In the genomic region with DNA sequence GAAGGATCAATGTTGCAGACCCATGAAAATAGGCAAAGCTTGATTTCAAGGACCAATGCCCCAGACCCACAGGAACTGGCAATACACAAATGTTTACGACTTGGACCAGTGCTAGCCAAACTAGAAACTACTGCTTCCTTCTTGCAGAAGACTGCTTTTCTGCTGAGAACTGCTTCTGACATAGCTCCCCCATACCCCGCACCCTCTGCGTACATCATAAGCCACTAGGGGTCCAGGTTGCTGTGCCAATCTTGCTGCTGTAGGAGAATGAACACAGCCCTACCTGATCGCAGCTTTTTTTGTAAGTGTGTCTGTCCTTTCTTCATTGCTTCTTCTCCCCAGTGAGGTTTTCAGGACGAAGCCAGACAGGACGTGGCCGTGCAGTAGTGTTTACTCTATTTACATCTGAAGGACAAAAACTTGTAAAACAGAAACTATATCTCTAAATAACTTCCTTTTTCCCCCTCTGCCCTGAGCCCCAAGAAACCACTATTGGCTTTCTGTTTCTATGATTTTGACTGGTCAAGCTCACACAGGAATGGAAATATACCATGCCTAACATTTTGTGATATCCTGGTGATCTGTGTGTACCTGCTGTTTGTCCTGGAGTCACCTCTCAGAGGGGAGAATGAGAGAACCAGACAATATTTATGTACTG, we compare ENCODE assay signal across 30 mouse cellular contexts. TPM values are rescaled to one million over a fixed set of nuclear protein-coding genes. Genes with fewer than 3 reads are reported as not detected.
DNase-seq lines count a peak whose midpoint lies in the region; ATAC-seq and TF ChIP-seq lines count a peak whose summit lies in the region.
"Had no signal": no experiment of that assay in that cellular context is flagged by ENCODE, and none has a peak within 500 bp of the region (broad histone marks: within the 10 kb centered on the region; RNA-seq: fewer than 3 reads in every experiment).

No protein-coding gene starts in this region.

- H3K27me3 ChIP-seq in liver, postnatal 0 days (ENCODE audit: insufficient read depth, low read length), result no peaks in the 10 kb centered on the region
- no peaks in the 10 kb centered on the region for H3K27me3 ChIP-seq in liver, embryonic 11.5 days (replicated peaks; ENCODE audit: control insufficient read depth, insufficient read depth, low read length)
- no peaks in the 10 kb centered on the region for H3K27me3 ChIP-seq in stomach, postnatal 0 days (ENCODE audit: control insufficient read depth, insufficient read depth, low read length)
- H3K27me3 ChIP-seq: embryonic facial prominence, embryonic 12.5 days; forebrain, embryonic 12.5 days; heart, embryonic 15.5 days; hindbrain, embryonic 15.5 days; intestine, embryonic 15.5 days; midbrain, embryonic 15.5 days; neural tube, embryonic 13.5 days had no signal

- H3K36me3 ChIP-seq in liver, postnatal 0 days (replicated peaks; ENCODE audit: insufficient read depth, low read length), result no peaks in the 10 kb centered on the region
- no peaks in the 10 kb centered on the region for H3K36me3 ChIP-seq in liver, embryonic 11.5 days (ENCODE audit: control insufficient read depth, insufficient read depth, low read length)
- H3K36me3 ChIP-seq in stomach, postnatal 0 days (ENCODE audit: control insufficient read depth, insufficient read depth, low read length), result no peaks in the 10 kb centered on the region
- H3K36me3 ChIP-seq: embryonic facial prominence, embryonic 12.5 days; forebrain, embryonic 12.5 days; heart, embryonic 15.5 days; hindbrain, embryonic 15.5 days; intestine, embryonic 15.5 days; midbrain, embryonic 15.5 days; neural tube, embryonic 13.5 days had no signal

- H3K4me1 ChIP-seq in liver, postnatal 0 days (ENCODE audit: insufficient read depth), result no peaks in the 10 kb centered on the region
- no peaks in the 10 kb centered on the region for H3K4me1 ChIP-seq in liver, embryonic 11.5 days (replicated peaks; ENCODE audit: control insufficient read depth, insufficient read depth, low read length)
- H3K4me1 ChIP-seq in stomach, postnatal 0 days (replicated peaks; ENCODE audit: control insufficient read depth, insufficient read depth), result no peaks in the 10 kb centered on the region
- H3K4me1 ChIP-seq: embryonic facial prominence, embryonic 12.5 days; forebrain, embryonic 12.5 days; heart, embryonic 15.5 days; hindbrain, embryonic 15.5 days; intestine, embryonic 15.5 days; midbrain, embryonic 15.5 days; neural tube, embryonic 13.5 days had no signal

- TF ChIP-seq EP300 in liver, postnatal 0 days (IDR thresholded peaks at IDR 0.05; ENCODE audit: low read depth), result no peak
- no peak for TF ChIP-seq EP300 in stomach, postnatal 0 days (optimal IDR thresholded peaks at IDR 0.05)

- no peak for DNase-seq in liver, postnatal 0 days
- DNase-seq in liver, embryonic 11.5 days (ENCODE audit: low spot score), result no peak
- peak; percentile 42 for DNase-seq in 416B (ENCODE audit: low read depth)
- no peak for DNase-seq in stomach, postnatal 0 days (ENCODE audit: low spot score)
- DNase-seq in layer of hippocampus, adult 18-20 months (ENCODE audit: low spot score in 2 of 2), result no peak
- DNase-seq: adrenal gland, adult 2 months; cerebellum, adult 11-12 months; cerebellum, postnatal 14 days; heart, postnatal 36 days; kidney, adult 8-10 months; kidney, postnatal 25 days; lung, postnatal 10 days had no signal

- ATAC-seq in liver, postnatal 0 days, result no peak; the same call in 1 of the 2 replicates
- no peak for ATAC-seq in liver, embryonic 11.5 days (replicated peaks; ENCODE audit: low FRiP score)
- peak; percentile 72 for ATAC-seq in granulocyte monocyte progenitor cell, adult 5-6 weeks (replicated peaks; ENCODE audit: poor library complexity, severe bottlenecking)
- 0 out of 2 replicates have a peak, but pooled peaks have one; percentile 58 for ATAC-seq in monocyte, adult 5-6 weeks (replicated peaks; ENCODE audit: insufficient number of reproducible peaks, low FRiP score, low TSS enrichment, poor library complexity, severe bottlenecking)
- ATAC-seq in stomach, postnatal 0 days (ENCODE audit: low FRiP score, low TSS enrichment), result no peak
- ATAC-seq: intestine, embryonic 15.5 days; midbrain, embryonic 15.5 days had no signal

- H3K27ac ChIP-seq in liver, postnatal 0 days (ENCODE audit: low read depth), result no peak overlapping the region
- H3K27ac ChIP-seq in liver, embryonic 11.5 days (ENCODE audit: low read depth, low read length), result no peak overlapping the region
- no peak overlapping the region for H3K27ac ChIP-seq in stomach, postnatal 0 days (replicated peaks)
- H3K27ac ChIP-seq: embryonic facial prominence, embryonic 12.5 days; forebrain, embryonic 12.5 days; heart, embryonic 15.5 days; hindbrain, embryonic 15.5 days; intestine, embryonic 15.5 days; midbrain, embryonic 15.5 days; neural tube, embryonic 13.5 days had no signal

- H3K9me3 ChIP-seq in liver, postnatal 0 days (ENCODE audit: low read length), result no peaks in the 10 kb centered on the region
- H3K9me3 ChIP-seq in liver, embryonic 11.5 days (ENCODE audit: control insufficient read depth, low read length), result no peaks in the 10 kb centered on the region
- H3K9me3 ChIP-seq in stomach, postnatal 0 days (ENCODE audit: control insufficient read depth, low read length), result no peaks in the 10 kb centered on the region
- H3K9me3 ChIP-seq: embryonic facial prominence, embryonic 12.5 days; forebrain, embryonic 12.5 days; heart, embryonic 15.5 days; hindbrain, embryonic 15.5 days; intestine, embryonic 15.5 days; midbrain, embryonic 15.5 days; neural tube, embryonic 13.5 days had no signal

- H3K9ac ChIP-seq in liver, postnatal 0 days (replicated peaks), result no peak overlapping the region
- H3K9ac ChIP-seq in liver, embryonic 11.5 days (ENCODE audit: low read depth, low read length), result no peak overlapping the region
- no peak overlapping the region for H3K9ac ChIP-seq in stomach, postnatal 0 days (ENCODE audit: low read length)
- H3K9ac ChIP-seq: embryonic facial prominence, embryonic 12.5 days; forebrain, embryonic 12.5 days; heart, embryonic 15.5 days; hindbrain, embryonic 15.5 days; intestine, embryonic 15.5 days; midbrain, embryonic 15.5 days; neural tube, embryonic 13.5 days had no signal

- H3K4me3 ChIP-seq in liver, postnatal 0 days (ENCODE audit: low read depth, low read length), result no peak overlapping the region
- no peak overlapping the region for H3K4me3 ChIP-seq in liver, embryonic 11.5 days (ENCODE audit: low read depth, low read length)
- H3K4me3 ChIP-seq in stomach, postnatal 0 days (ENCODE audit: low read depth, low read length), result no peak overlapping the region
- H3K4me3 ChIP-seq: embryonic facial prominence, embryonic 12.5 days; forebrain, embryonic 12.5 days; heart, embryonic 15.5 days; hindbrain, embryonic 15.5 days; intestine, embryonic 15.5 days; midbrain, embryonic 15.5 days; myocyte; neural tube, embryonic 13.5 days had no signal

- 39% methylated on average over 7 of the region's 7 CpGs for WGBS in liver, postnatal 0 days (ENCODE audit: insufficient replicate concordance)
- 68% methylated on average over 7 of the region's 7 CpGs for WGBS in liver, embryonic 11.5 days
- 59% methylated on average over 7 of the region's 7 CpGs for WGBS in stomach, postnatal 0 days

- no peak overlapping the region for H3K4me2 ChIP-seq in liver, postnatal 0 days (ENCODE audit: low read depth, low read length)
- H3K4me2 ChIP-seq in liver, embryonic 11.5 days, result no peak overlapping the region
- no peak overlapping the region for H3K4me2 ChIP-seq in stomach, postnatal 0 days (replicated peaks; ENCODE audit: low read depth)
- H3K4me2 ChIP-seq: embryonic facial prominence, embryonic 12.5 days; forebrain, embryonic 12.5 days; heart, embryonic 15.5 days; hindbrain, embryonic 15.5 days; intestine, embryonic 15.5 days; midbrain, embryonic 15.5 days; neural tube, embryonic 13.5 days had no signal

- TF ChIP-seq CTCF in liver, postnatal 0 days (IDR thresholded peaks at IDR 0.05; ENCODE audit: low read depth), result 0 out of 2 replicates have a peak, but pooled peaks have one; percentile 5
- no peak for TF ChIP-seq CTCF in stomach, postnatal 0 days (IDR thresholded peaks at IDR 0.05; ENCODE audit: low read depth)

RNA-seq across cellular contexts. Expression of gene Ccdc54, which starts 39.0 kb away (rescaled TPM):
- polyA plus RNA-seq in liver, postnatal 0 days (2015; fragmentation: Nextera tagmentation; extraction: Ambion mirVana), result not detected in 2 replicates
- not detected in 2 replicates for polyA plus RNA-seq in liver, embryonic 11.5 days (2014; fragmentation: Nextera tagmentation; extraction: Ambion mirVana)
- not detected in 2 replicates for total RNA-seq in granulocyte monocyte progenitor cell, adult 5-6 weeks (2014; fragmentation: Nextera tagmentation)
- total RNA-seq in granulocyte monocyte progenitor cell, adult 5-6 weeks (2017), result not detected in 2 replicates
- total RNA-seq in monocyte, adult 5-6 weeks (2017), result not detected in 3 replicates
- polyA plus RNA-seq in stomach, postnatal 0 days (2015; fragmentation: Nextera tagmentation; extraction: Ambion mirVana), result not detected in 2 replicates
- total RNA-seq in layer of hippocampus, adult 18-20 months (2021), result not detected
- total RNA-seq: adrenal gland, adult 2 months; gastrocnemius, postnatal 4 days; heart, postnatal 36 days; layer of hippocampus, adult 8-10 months; left cerebral cortex, postnatal 25 days; MEL had no signal
- polyA plus RNA-seq: adrenal gland, adult 2 months; embryonic facial prominence, embryonic 12.5 days; forebrain, embryonic 12.5 days; heart, embryonic 15.5 days; hindbrain, embryonic 15.5 days; intestine, embryonic 15.5 days; limb, embryonic 14.5 days; liver, embryonic 16.5 days; midbrain, embryonic 15.5 days; myocyte; neural tube, embryonic 13.5 days; spleen, adult 2 months; stomach, embryonic 16.5 days had no signal

Comparison
In these comparisons a context has a peak if more than half of its experiments do, and no peak if none do; other contexts are left out.
1. ATAC-seq: peak in granulocyte monocyte progenitor cell, adult 5-6 weeks (single experiment) and monocyte, adult 5-6 weeks (single experiment); none in liver, postnatal 0 days (single experiment), liver, embryonic 11.5 days (single experiment) and stomach, postnatal 0 days (single experiment).